Mouse (Mus musculus) layer of hippocampus, adult 18-20 months (tissue): ENCODE measurements around the gene Gm10972. TPM values are rescaled to one million over a fixed set of nuclear protein-coding genes. Genes with fewer than 3 reads are reported as not detected.
"Not testable (repeated sequence)": the region's sequence is repeated elsewhere in the genome, so short reads cannot be mapped to it uniquely, and the experiment has no call there.

Experiments used
- DNase-seq, 2 experiments: peaks; one replicate each; pipeline ENCODE4 v3.0.0; 2022; ENCODE audit warnings: low spot score in 2 of 2
- total RNA-seq, 2 experiments: library from RNA; stranded (reverse); gene quantifications; 2 replicates each; pipeline ENCODE4 v1.2.3; 2021

Gm10972 gene
- total RNA-seq, 2 experiments from 2014 or later, result not detected

GRCm38 (mm10) chr3:94658740-94659095, 15.8 kb downstream of the Gm10972 start, which contains the start of gene Tuft1:
TSS of gene Tuft1 (minus strand) at chr3:94658872.
- peak; percentile 13 to 43 for DNase-seq

- not testable (repeated sequence) for DNase-seq
Measured at GRCm38 (mm10) chr3:94659142-94659748, 16.3 kb downstream of the Gm10972 start.

GRCm38 (mm10) chr3:94660841-94661240, 17.9 kb downstream of the Gm10972 start:
- DNase-seq, result not testable (repeated sequence)

- not testable (repeated sequence) for DNase-seq
Measured at GRCm38 (mm10) chr3:94665060-94665802, 22.3 kb downstream of the Gm10972 start.

GRCm38 (mm10) chr3:94665896-94666295, 23.0 kb downstream of the Gm10972 start:
- DNase-seq, result not testable (repeated sequence)

DNA sequence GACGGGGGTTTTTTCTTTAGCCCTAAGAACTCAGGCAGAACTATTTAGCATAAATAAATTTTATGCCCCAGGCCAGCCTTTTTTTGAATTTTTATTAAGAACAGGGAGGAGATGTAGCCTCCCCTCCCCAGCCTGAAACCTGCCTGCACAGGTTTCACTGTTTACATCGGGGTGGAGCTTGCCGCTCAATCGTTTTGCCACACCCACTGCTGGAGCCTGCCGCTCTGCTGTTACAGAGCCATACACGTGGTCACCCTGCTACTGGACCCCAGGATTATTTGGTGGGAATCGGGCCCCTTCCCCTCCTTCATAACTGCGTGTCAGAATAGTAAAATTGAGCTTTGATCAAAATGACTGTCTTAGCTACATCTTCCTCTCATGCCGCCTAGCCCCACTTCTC, 32.2 kb downstream of the Gm10972 start:
- DNase-seq, result not testable (repeated sequence)

DNA sequence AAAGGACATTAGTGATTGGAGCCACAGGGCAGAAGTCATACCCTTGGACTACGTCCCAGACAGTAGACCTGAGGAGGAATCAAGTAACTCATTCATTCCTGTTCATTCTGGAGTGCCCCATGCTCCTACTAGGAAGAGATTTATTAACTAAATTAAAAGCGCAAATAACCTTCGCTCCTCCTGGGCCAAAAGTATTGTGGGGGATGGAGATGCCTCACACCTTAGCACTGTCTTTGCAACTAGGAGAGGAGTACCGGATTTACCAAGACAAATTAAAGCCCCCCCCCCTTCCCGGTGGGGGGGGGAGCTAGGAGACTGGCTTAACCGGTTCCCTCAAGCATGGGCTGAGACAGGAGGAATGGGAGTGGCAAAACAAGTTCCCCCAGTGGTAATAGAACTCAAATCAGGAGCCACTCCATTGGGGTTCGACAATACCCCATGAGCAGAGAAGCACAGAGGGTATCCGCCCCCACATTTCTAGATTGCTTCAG, 36.5 kb downstream of the Gm10972 start:
- no peak for DNase-seq

DNA sequence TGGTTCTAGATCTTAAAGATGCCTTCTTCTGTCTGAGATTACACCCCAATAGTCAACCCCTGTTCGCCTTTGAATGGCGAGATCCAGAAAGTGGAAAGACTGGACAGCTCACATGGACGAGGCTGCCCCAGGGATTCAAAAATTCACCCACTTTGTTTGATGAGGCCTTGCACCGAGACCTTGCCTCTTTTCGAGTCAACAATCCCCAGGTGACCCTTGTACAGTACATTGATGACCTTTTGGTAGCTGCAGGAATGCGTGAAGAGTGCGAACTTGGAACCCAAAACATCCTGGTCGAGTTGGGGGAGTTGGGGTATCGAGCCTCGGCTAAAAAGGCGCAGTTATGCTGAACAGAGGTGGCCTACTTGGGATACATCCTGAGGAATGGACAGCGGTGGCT, 37.1 kb downstream of the Gm10972 start:
- not testable (repeated sequence) for DNase-seq

DNA sequence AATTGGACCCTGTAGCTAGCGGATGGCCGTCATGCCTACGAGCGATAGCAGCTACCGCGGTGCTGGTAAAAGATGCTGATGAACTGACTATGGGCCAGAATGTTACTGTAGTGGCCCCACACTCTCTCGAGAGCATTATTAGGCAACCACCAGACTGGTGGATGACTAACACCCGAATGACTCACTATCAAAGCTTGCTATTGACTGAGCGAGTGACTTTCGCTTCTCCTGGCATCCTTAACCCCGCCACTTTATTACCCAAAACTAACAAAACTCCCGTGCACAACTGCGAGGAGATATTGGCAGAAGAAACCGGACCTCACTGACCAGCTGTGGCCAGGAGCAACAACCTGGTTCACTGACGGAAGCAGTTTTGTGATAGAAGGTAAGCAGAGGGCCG, 37.9 kb downstream of the Gm10972 start:
- no peak for DNase-seq

GRCm38 (mm10) chr3:94683646-94684045, 40.7 kb downstream of the Gm10972 start:
- no peak for DNase-seq

DNA sequence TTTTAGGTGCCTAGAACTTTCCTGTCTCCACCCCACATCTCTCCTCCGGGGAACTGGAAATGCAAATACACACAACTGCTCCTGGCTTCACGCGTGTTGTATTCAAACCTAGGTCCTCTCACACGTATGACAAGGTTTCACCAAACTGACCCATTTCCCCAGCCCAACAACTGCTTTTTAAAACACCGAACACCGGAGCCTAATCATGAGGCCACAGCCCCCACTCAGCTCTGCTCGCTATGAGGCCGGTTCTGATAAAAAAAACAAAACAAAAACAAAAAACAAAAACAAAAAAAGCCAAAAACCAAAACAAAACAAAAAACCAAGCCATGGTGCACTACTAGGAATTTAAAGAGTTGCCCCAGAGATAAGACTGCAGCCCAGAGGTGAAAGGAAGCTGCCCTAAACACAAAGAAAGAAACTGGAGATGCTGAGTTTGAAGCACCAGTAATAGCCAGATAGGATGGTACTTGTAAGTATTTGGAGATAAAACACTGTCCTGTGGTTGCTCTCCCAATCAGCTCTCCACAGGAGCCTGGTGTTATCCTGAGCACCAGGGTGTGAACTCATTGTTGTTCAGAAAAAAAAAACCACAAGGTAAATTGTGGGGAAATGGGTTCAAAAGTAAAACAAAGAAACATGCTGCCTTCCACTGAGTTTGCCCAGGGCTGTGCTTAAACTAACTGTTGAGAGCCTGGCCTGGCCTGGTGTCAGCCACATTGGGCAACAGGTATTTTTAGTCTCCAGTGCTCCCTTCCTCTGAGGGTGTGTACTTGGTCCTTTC, 43.3 kb downstream of the Gm10972 start:
- DNase-seq, result not testable (repeated sequence)

- not testable (repeated sequence) for DNase-seq
Measured at GRCm38 (mm10) chr3:94688698-94689097, 45.8 kb downstream of the Gm10972 start.

GRCm38 (mm10) chr3:94689195-94689594, 46.3 kb downstream of the Gm10972 start:
- DNase-seq, result not testable (repeated sequence)

GRCm38 (mm10) chr3:94690162-94690561, 47.2 kb downstream of the Gm10972 start:
- DNase-seq, result not testable (repeated sequence)

DNA sequence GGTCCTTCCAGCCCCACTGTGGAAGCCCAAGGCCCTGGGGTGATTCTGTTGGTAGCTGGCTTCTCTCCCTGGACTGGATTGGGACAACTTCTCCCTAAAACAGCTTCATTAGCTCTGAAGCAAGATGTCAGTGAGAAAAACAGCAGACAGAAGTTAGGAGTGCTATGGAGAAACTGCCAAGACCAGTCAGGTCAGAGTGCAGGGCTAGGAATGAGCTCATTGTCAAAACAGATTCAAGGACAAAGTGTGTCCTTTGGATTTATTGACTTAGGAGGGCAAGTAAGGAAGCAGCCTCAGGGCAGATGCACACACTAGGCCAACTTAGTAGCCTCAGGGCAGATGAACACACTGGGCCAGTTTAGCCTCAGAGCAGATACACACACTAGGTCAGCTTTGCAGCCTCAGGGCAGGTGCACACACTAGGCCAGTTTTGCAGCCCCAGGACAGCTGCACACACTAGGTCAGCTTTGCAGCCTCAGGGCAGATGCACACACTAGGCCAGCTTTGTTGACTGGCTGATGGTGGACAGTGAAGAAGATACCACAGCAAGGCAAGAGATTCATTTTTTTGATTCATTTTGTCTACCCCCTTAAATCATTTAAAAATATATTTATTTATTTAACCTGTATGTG, 47.8 kb downstream of the Gm10972 start:
- no peak for DNase-seq

DNA sequence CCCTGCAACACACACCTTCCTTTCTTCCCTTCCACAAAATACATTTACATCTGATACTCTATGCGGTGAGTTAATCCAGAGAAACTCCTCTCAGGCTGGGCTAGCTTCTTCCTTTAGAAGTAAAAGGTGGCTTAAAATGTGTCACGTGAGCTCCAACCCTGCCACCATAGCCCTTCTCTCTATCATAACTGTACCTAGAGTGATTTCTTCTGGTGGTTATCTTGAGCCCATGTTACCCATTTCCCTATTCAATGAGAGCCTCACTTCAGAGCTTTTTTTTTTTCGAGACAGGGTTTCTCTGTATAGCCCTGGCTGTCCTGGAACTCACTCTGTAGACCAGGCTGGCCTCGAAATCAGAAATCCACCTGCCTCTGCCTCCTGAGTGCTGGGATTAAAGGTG, 48.8 kb downstream of the Gm10972 start:
- DNase-seq, result not testable (repeated sequence)

Other genes with a start within 250 kb of the Gm10972 start
- gene Lingo4, start 244.6 kb upstream of the Gm10972 start, total RNA-seq, result under 1 TPM; 0.74 to 0.87 TPM
- 10 to 100 TPM; 41.9 to 45.3 TPM for gene Tdrkh, start 229.8 kb upstream of the Gm10972 start, total RNA-seq
- gene Mrpl9, start 199.8 kb upstream of the Gm10972 start, total RNA-seq, result 10 to 100 TPM; 42.5 to 43.0 TPM
- gene Oaz3, start 199.2 kb upstream of the Gm10972 start, total RNA-seq, result not detected
- 100 to 1,000 TPM; 167 to 185 TPM for gene Celf3, start 164.8 kb upstream of the Gm10972 start, total RNA-seq
- gene Riiad1, start 162.8 kb upstream of the Gm10972 start, total RNA-seq, result 1 to 10 TPM; 6.5 to 9.6 TPM
- gene Snx27, start 60.4 kb upstream of the Gm10972 start, total RNA-seq, result 100 to 1,000 TPM; 112 to 115 TPM
- gene Tuft1, start 15.8 kb downstream of the Gm10972 start, total RNA-seq, result 1 to 10 TPM; 3.3 to 3.5 TPM
- under 1 TPM; 0.77 to 0.99 TPM for gene Selenbp2, start 50.4 kb downstream of the Gm10972 start, total RNA-seq
- gene Cgn, start 143.4 kb downstream of the Gm10972 start, total RNA-seq, result 1 to 10 TPM; 3.6 to 3.7 TPM
- gene Pogz, start 194.5 kb downstream of the Gm10972 start, total RNA-seq, result 10 to 100 TPM; 57.0 to 58.6 TPM
- 100 to 1,000 TPM; 267 to 268 TPM for gene Psmb4, start 243.8 kb downstream of the Gm10972 start, total RNA-seq